Mouse (Mus musculus) limb, embryonic 14.5 days (tissue): ENCODE results near the gene Trim44. TPM values are rescaled to one million over a fixed set of nuclear protein-coding genes. Genes with fewer than 3 reads are reported as not detected.

Source experiments
- ATAC-seq: fragments of 200-750 bp; cut with Nextera tagmentation; 2 replicates; pipeline ENCODE4 v1.8.0; 2017; ENCODE audit warnings: low read depth, moderate number of reproducible peaks, moderate TSS enrichment; ENCODE audit not compliant: low FRiP score
- DNase-seq: peaks from one replicate; pipeline ENCODE4 v3.0.0-alpha.2; 2015; ENCODE audit warnings: low spot score
- H3K27ac ChIP-seq: fragments of 300-500 bp; sonication (generic); replicated peaks from 2 replicates; pipeline ENCODE4 v1.5.1; 2014; ENCODE audit warnings: low read depth, mild to moderate bottlenecking, low read length, moderate library complexity, mixed read lengths
- H3K27me3 ChIP-seq: fragments of 300-500 bp; sonication (generic); 2 replicates; pipeline ENCODE4 v1.6.1; 2014; ENCODE audit warnings: low read length, mixed read lengths; ENCODE audit not compliant: control insufficient read depth, insufficient read depth
- H3K36me3 ChIP-seq: fragments of 300-500 bp; sonication (generic); 2 replicates; pipeline ENCODE4 v1.6.1; 2014; ENCODE audit warnings: mild to moderate bottlenecking, low read length, moderate library complexity, mixed read lengths; ENCODE audit not compliant: control insufficient read depth, insufficient read depth
- H3K4me1 ChIP-seq: fragments of 300-500 bp; sonication (generic); 2 replicates; pipeline ENCODE4 v1.6.1; 2014; ENCODE audit warnings: antibody characterized with exemption, low read length, mixed read lengths; ENCODE audit not compliant: control insufficient read depth, insufficient read depth
- H3K4me2 ChIP-seq: fragments of 300-500 bp; sonication (generic); replicated peaks from 2 replicates; pipeline ENCODE4 v1.6.1; 2014; ENCODE audit warnings: low read depth, mild to moderate bottlenecking, low read length, moderate library complexity; ENCODE audit not compliant: severe bottlenecking
- H3K4me3 ChIP-seq: fragments of 300-500 bp; sonication (generic); replicated peaks from 2 replicates; pipeline ENCODE4 v1.5.1; 2014; ENCODE audit warnings: low read length
- H3K9ac ChIP-seq: fragments of 300-500 bp; sonication (generic); 2 replicates; pipeline ENCODE4 v1.6.1; 2014; ENCODE audit warnings: mild to moderate bottlenecking, low read depth, low read length, moderate library complexity; ENCODE audit not compliant: severe bottlenecking
- H3K9me3 ChIP-seq: fragments of 300-500 bp; sonication (generic); 2 replicates; pipeline ENCODE4 v1.6.1; 2016; ENCODE audit warnings: low read length; ENCODE audit not compliant: control insufficient read depth
- POLR2A ChIP-seq: fragments of 200-500 bp; IDR thresholded peaks from 2 replicates; pipeline ENCODE4 v1.8.0; 2012; ENCODE audit warnings: inconsistent platforms, mild to moderate bottlenecking, moderate library complexity, borderline replicate concordance; ENCODE audit not compliant: insufficient read depth, insufficient read length; ENCODE audit errors: extremely low read depth
- WGBS: fragments of 180-500 bp; shearing (Covaris S2); extraction: QIAGEN DNeasy Blood & Tissue Kit; methylation state at CpG from one replicate; pipeline ENCODE4 v1.1.7; 2014; 5-methylcytosine and 5-hydroxymethylcytosine counted together
- polyA plus RNA-seq, 2 experiments: library from polyadenylated mRNA; depleted of rRNA in 1 of 2; stranded (reverse) in 1 of 2; unstranded in 1 of 2; fragments of >200 nt; fragmentation: Nextera tagmentation in 1 of 2; extraction: Ambion mirVana in 1 of 2; gene quantifications; 2 replicates each; pipeline versions ENCODE4 v1.2.1 to v1.2.3; 2012 to 2014

Gene Trim44
- polyA plus RNA-seq, 2 experiments: 36.4 to 69.7 TPM

GRCm38 (mm10) chr2:102384057-102384456, 23.6 kb downstream of the Trim44 start:
- H3K4me2 ChIP-seq: no peak overlapping the region
- TF ChIP-seq POLR2A: no peak
- H3K36me3 ChIP-seq: peaks cover 7% of the 10 kb centered on the region; the same call in 1 of the 2 replicates
- DNase-seq (no peak), ATAC-seq (no peak)
- H3K4me1 ChIP-seq: peaks cover 12% of the 10 kb centered on the region
- no peak overlapping the region for H3K9ac ChIP-seq
- H3K27ac ChIP-seq: no peak overlapping the region
- no peaks in the 10 kb centered on the region for H3K27me3 ChIP-seq
- H3K9me3 ChIP-seq: no peaks in the 10 kb centered on the region
- 51% methylated on average over 2 of the region's 2 CpGs for WGBS
- H3K4me3 ChIP-seq: no peak overlapping the region

GRCm38 (mm10) chr2:102383069-102383834, 24.4 kb downstream of the Trim44 start:
- Histone ChIP-seq H3K36me3 (peaks cover 7% of the 10 kb centered on the region; the same call in 1 of the 2 replicates), H3K9ac (no peak overlapping the region), H3K27me3 (no peaks in the 10 kb centered on the region), H3K4me3 (no peak overlapping the region), H3K4me2 (no peak overlapping the region), H3K4me1 (peaks cover 12% of the 10 kb centered on the region), H3K9me3 (no peaks in the 10 kb centered on the region), H3K27ac (no peak overlapping the region)
- WGBS: 53% methylated on average over 3 of the region's 3 CpGs
- no peak for TF ChIP-seq POLR2A
- ATAC-seq (no peak), DNase-seq (no peak)

- no peak for TF ChIP-seq POLR2A
- no peak overlapping the region for H3K27ac ChIP-seq
- 63% methylated on average over 3 of the region's 3 CpGs for WGBS
- H3K4me3 ChIP-seq: no peak overlapping the region
- H3K4me1 ChIP-seq: peaks cover 12% of the 10 kb centered on the region
- H3K36me3 ChIP-seq: peaks cover 7% of the 10 kb centered on the region; the same call in 1 of the 2 replicates
- ATAC-seq (no peak), DNase-seq (no peak)
- H3K27me3 ChIP-seq: no peaks in the 10 kb centered on the region
- H3K9me3 ChIP-seq: no peaks in the 10 kb centered on the region
- no peak overlapping the region for H3K4me2 ChIP-seq
- no peak overlapping the region for H3K9ac ChIP-seq
These were observed 25.1 kb downstream of the Trim44 start for GRCm38 (mm10) chr2:102382519-102382918.

GRCm38 (mm10) chr2:102380581-102380980, 27.0 kb downstream of the Trim44 start:
- WGBS: 87% methylated on average over 2 of the region's 2 CpGs
- ATAC-seq (no peak), DNase-seq (no peak)
- H3K27ac ChIP-seq: no peak overlapping the region
- no peak overlapping the region for H3K4me3 ChIP-seq
- no peak overlapping the region for H3K4me2 ChIP-seq
- no peak for TF ChIP-seq POLR2A
- peaks cover 12% of the 10 kb centered on the region for H3K4me1 ChIP-seq
- no peak overlapping the region for H3K9ac ChIP-seq
- H3K9me3 ChIP-seq: no peaks in the 10 kb centered on the region
- peaks cover 12% of the 10 kb centered on the region for H3K36me3 ChIP-seq
- H3K27me3 ChIP-seq: no peaks in the 10 kb centered on the region

- DNase-seq: no peak
- no peak overlapping the region for H3K9ac ChIP-seq
- H3K36me3 ChIP-seq: peaks cover 12% of the 10 kb centered on the region
- no peaks in the 10 kb centered on the region for H3K9me3 ChIP-seq
- no peaks in the 10 kb centered on the region for H3K27me3 ChIP-seq
- no peak overlapping the region for H3K4me2 ChIP-seq
- no peak for ATAC-seq
- H3K4me1 ChIP-seq: peaks cover 7% of the 10 kb centered on the region
- WGBS: 74% methylated on average over 1 of the region's 1 CpGs
- no peak overlapping the region for H3K27ac ChIP-seq
- no peak overlapping the region for H3K4me3 ChIP-seq
- no peak for TF ChIP-seq POLR2A
These were observed 28.7 kb downstream of the Trim44 start for GRCm38 (mm10) chr2:102378928-102379327.
